Mouse (Mus musculus) granulocyte monocyte progenitor cell, adult 5-6 weeks (primary cell): ENCODE data around the gene Usf1. TPM values are rescaled to one million over a fixed set of nuclear protein-coding genes. Genes with fewer than 3 reads are reported as not detected.

Experiments used
- ATAC-seq: replicated peaks from 2 replicates; pipeline ENCODE4 v1.8.0; 2016; ENCODE audit warnings: mild to moderate bottlenecking, moderate TSS enrichment, inconsistent platforms; ENCODE audit not compliant: poor library complexity, severe bottlenecking
- total RNA-seq, 2 experiments: library from RNA; stranded (forward) in 1 of 2; stranded (reverse) in 1 of 2; fragments of 200-712, 200-1000 nt in 1 of 2; fragments of >200 nt in 1 of 2; fragmentation: Nextera tagmentation in 1 of 2; gene quantifications; 2 replicates each; pipeline ENCODE4 v1.2.3; 2014 to 2017

Gene Usf1
- total RNA-seq, 2 experiments from 2014 or later, result 51.3 to 71.5 TPM

DNA sequence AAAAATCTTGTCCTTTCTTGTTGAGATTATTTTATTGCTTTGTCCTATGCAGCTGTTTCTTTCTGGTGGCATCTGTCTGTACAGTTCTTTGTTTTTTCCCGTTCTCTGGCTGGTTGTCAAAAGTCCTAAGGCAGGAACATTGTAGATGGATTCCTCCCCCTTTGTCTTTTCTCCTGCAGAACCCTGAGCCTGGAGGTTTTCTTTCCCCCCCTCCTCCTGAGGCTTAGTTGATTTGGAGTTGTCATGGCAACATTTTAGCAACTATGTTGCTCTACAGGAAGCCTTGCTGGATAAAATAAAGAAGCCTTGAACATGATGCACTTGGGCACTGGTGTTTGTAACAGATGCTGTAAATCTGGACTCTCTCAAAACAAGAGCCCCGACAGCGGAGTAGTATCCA is 1.3 kb downstream of the Usf1 start:
- no peak for ATAC-seq

DNA sequence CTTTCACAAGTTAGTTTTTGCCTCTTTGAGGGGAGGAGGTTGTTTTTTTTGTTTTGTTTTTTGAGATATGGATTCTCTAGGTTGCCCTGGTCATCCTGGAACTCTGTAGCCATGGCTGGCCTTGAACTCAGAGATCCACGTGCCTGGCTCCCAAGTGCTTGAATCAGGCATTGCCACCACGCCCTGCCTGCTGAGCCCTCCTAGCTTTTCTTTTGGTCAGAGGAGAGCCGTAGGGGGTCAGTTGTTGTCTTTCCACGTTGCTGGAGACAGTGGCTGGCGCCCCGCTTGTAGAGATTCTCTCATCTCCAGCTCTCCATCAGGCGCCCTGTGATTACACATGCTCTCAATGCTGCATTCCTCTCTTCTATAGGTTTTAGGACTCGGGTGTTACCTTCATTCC is 2.5 kb downstream of the Usf1 start:
- no peak for ATAC-seq

- no peak for ATAC-seq
Observed at GRCm38 (mm10) chr1:171418660-171419059, 7.5 kb downstream of the Usf1 start, which contains the start of gene Tstd1. TSS of gene Tstd1 (plus strand) at chr1:171418872.

DNA sequence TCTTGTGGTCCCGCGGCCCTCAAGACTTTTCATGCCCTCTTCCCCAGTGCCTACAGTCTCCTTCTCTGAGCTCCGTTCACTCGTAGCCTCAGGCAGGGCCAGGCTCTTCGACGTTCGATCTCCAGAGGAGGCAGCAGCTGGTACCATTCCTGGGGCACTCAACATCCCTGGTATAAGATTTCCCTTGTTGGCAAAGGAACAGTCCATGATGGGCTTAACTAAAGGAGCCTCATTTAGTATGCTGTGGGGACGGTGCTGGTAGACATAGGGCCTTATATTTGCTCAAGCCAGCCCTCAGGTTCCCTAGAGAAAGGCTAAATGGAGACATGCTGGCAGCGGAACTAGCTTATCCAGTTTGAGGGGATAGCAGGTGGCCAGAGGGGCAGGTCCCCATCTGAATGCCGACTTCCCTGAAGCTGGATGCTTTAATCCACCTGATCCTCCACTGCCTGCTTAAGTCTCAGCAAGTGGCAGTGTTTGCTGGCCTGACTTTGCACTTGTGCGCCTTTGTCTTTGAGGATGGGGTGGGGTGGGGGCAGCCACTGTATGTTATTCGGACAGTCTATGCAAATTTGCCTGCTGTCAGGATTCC is 8.3 kb downstream of the Usf1 start:
- no peak for ATAC-seq

DNA sequence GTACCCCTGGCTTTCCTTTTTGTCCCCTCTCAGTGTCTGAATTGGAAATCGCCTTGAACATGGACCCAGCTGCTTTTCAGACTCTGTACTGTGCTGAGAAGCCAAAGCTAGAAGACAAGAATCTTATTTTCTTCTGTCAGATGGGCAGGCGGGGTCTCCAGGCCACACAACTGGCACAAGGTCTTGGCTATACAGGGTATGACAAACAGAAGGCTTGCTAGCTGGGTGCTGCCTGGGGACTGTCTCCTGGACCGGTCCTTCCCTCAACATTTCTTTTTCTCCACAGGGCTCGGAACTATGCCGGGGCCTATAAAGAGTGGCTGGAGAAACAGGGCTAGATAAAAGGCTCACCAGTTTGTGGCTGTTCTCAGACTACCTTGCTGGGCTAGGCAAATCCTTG is 8.8 kb downstream of the Usf1 start:
- no peak for ATAC-seq

DNA sequence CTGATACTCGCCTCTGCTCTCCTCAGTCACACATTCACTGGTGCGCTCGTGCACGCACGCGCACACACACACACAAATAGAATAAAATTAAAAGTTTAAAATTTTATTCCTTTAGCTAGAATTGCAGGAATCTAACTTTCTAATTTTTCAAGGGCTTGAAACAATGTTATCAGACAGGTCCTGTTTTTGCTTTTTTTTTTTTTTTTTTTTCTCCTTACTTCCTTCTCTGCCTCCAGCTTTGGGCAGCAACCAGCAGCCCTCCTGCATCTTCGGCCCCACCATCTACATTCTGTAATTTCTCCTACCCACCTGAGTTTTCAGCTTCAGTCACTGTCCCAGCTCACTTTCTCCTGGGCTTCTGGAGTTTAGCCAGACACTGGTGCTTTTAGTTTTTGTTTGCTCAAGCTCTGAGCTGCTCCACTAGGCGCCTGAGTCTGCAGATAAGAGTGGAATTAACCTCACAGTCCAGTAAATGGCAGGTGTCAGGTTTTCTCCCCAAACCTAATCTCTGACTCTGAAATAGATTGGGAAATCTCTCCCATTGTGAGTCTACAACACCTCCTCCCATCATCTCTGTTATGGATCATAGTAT is 11.5 kb downstream of the Usf1 start:
- ATAC-seq, result no peak

DNA sequence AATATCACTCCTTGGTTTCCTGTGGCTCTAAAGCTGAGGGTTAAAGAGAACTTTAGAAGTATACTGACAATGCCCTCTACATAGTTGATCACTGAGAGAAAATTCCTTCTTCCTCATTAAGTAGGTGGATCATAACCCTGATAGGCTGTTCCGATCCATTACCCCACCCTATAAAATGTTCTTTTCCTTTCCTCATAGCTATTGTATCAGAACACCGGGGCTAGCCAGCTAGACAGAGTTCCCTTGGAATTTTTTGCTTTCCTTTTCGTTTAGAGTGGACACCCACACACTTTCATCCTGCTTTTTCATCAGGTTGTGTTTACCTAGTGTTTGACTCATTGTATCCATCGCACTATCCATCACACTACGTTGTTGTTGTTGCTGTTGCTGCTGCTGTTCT is 13.5 kb downstream of the Usf1 start:
- no peak for ATAC-seq

DNA sequence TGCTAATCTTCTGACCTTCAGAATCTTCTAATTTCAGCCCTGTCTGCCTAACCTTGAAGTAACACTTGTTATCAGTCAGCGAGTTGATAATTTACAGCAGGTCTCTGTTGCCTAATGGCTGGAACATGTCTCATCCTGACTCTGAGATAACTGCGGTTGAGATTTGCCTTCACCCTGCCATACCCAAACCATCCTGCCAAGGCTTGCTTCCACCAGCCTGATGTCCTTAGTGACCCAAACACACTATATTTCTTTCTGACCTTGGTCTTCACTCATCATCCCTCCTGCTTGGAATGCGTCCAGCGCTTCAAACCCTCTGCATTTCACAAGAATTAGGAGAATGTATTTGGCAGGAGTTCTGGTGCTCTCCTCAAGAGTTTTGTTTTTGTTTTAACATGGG is 14.0 kb downstream of the Usf1 start:
- ATAC-seq, result no peak

- no peak for ATAC-seq
Observed at GRCm38 (mm10) chr1:171432158-171432557, 21.0 kb downstream of the Usf1 start.

- no peak for ATAC-seq
Observed at GRCm38 (mm10) chr1:171435288-171435814, 24.2 kb downstream of the Usf1 start.

DNA sequence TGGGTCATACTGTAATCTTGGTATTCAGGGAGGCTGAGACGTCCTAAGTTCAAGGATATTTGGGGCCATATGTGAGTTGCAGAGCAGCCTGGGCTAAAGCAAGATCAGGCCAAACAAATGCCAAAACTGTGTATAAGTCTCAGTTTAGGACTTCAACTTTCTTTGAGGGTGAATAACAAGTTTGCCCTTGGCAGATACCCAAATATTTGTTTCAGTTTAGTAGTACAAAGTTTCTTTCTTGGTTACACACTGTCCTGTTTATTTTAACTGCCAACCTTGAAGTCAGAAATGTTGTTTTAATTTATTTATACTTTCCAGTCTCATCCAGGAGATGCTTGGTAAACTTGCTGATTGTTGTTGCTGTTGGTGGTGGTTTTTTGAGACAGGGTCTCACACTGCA is 24.9 kb downstream of the Usf1 start:
- ATAC-seq, result no peak

GRCm38 (mm10) chr1:171437264-171438013 is 26.3 kb downstream of the Usf1 start, which contains the start of gene F11r:
TSS of gene F11r (plus strand) at chr1:171437535.
- ATAC-seq, result peak; percentile 59

DNA sequence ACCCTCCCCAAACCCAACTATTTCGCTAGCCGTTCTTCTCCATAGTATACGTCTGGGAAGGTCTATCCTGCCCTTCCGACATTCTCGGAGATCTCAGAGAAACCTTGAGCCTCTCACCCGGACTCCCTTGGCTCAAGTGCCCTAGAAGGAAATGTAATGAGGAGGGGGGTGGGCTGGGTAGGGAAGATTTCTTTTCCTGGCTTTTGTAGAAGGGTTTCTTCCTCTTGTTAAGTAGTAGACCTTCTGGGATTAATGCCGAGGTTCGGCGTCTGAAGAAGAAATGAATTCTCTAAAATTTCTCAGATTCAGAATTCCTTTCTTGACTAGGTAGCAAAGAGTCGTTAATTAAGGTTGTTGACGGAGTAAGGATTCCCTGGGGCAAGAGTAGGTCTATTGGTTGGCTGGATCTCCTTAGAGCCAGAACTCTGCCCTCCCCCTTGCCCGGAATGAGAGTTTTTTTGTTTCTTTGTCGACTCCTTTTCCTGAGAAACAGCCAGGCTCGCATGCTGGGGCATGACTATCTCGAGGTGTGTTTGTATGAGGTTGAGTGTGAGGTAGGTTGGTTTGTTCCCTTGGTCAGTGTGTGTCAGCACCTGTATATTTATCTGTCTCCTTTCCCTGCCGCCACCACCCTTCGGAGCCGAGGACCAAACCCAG is 27.0 kb downstream of the Usf1 start:
- ATAC-seq, result no peak

DNA sequence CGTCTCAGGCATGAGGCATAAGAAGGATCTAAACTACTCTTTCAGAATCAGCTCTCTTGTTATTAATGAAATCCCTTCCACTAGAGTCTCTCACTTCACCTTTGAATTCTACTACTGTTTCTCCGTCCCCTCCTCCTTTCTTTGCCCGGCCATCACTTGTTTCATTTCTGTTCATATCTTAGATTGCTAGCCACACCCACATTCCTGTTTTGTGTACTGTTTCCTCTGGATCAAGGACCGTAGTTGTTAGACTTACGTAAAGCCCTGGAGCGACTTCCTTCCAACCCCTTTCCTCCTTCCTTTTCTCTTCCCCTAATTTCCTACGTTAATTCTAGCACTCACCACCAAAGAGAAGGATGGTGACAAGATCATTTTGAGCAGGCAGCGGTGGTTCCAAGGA is 28.0 kb downstream of the Usf1 start:
- no peak for ATAC-seq

GRCm38 (mm10) chr1:171440025-171440725 is 29.1 kb downstream of the Usf1 start:
- no peak for ATAC-seq

GRCm38 (mm10) chr1:171441466-171442412 is 30.6 kb downstream of the Usf1 start:
- peak; percentile 54 for ATAC-seq

- no peak for ATAC-seq
Observed at GRCm38 (mm10) chr1:171442413-171442760, 31.3 kb downstream of the Usf1 start.

GRCm38 (mm10) chr1:171445050-171445449 is 33.9 kb downstream of the Usf1 start:
- ATAC-seq, result no peak

- ATAC-seq, result no peak
Observed at GRCm38 (mm10) chr1:171446854-171447253, 35.7 kb downstream of the Usf1 start.
